Mouse (Mus musculus) C2C12 (cell line): Measurements from ENCODE around the gene Ttc12. TPM values are rescaled to one million over a fixed set of nuclear protein-coding genes. Genes with fewer than 3 reads are reported as not detected.

ENCODE experiments used
- H3K27me3 ChIP-seq: one replicate; pipeline ENCODE4 v1.6.1; 2011; ENCODE audit not compliant: control insufficient read depth, insufficient read depth, insufficient read length
- H3K36me3 ChIP-seq: one replicate; pipeline ENCODE4 v1.6.1; 2011; ENCODE audit not compliant: control insufficient read depth, insufficient read depth
- H3K4me3 ChIP-seq: one replicate; pipeline ENCODE4 v1.5.1; 2011; ENCODE audit warnings: mild to moderate bottlenecking, control low read depth; ENCODE audit not compliant: poor library complexity, insufficient read depth, severe bottlenecking
- H3K79me2 ChIP-seq: one replicate; pipeline ENCODE4 v1.6.1; 2011; ENCODE audit not compliant: control insufficient read depth, insufficient read depth
- H3K79me3 ChIP-seq: one replicate; pipeline ENCODE4 v1.6.1; 2011; ENCODE audit warnings: low read depth, control low read depth
- H3ac ChIP-seq: one replicate; pipeline ENCODE3; 2011; ENCODE audit warnings: low read depth; ENCODE audit not compliant: control insufficient read depth, insufficient read length
- CEBPB ChIP-seq: IDR thresholded peaks from one replicate; pipeline ENCODE4 v1.6.1; 2011; ENCODE audit warnings: low read depth, mild to moderate bottlenecking, control low read depth, moderate library complexity
- CTCF ChIP-seq: IDR thresholded peaks from one replicate; pipeline ENCODE4 v1.5.1; 2011; ENCODE audit not compliant: control insufficient read depth, insufficient read depth, insufficient read length
- FOSL1 ChIP-seq: IDR thresholded peaks from one replicate; pipeline ENCODE4 v1.8.0; 2011; ENCODE audit warnings: mild to moderate bottlenecking, low read length; ENCODE audit not compliant: poor library complexity, insufficient read depth, severe bottlenecking
- MAX ChIP-seq: IDR thresholded peaks from one replicate; pipeline ENCODE4 v1.6.1; 2011; ENCODE audit warnings: mild to moderate bottlenecking, control low read depth
- MYOD1 ChIP-seq: IDR thresholded peaks from one replicate; pipeline ENCODE4 v1.6.1; 2011; ENCODE audit warnings: low read depth; ENCODE audit not compliant: control insufficient read depth, insufficient read length
- MYOG ChIP-seq: IDR thresholded peaks from one replicate; pipeline ENCODE4 v1.6.1; 2011; ENCODE audit not compliant: control insufficient read depth, insufficient read length; ENCODE audit errors: extremely low read depth
- USF1 ChIP-seq: IDR thresholded peaks from one replicate; pipeline ENCODE4 v1.6.1; 2011; ENCODE audit warnings: low read depth, mild to moderate bottlenecking, control low read depth, moderate library complexity
- polyA plus RNA-seq: library from polyadenylated mRNA; unstranded; fragments of >200 nt; fragmentation: generic; extraction: Trizol; gene quantifications from one replicate; pipeline ENCODE4 v1.2.1, GENCODE M21; 2012; ENCODE audit warnings: missing spikeins

The Ttc12 gene
- polyA plus RNA-seq, 1 experiment = 2.4 TPM

DNA sequence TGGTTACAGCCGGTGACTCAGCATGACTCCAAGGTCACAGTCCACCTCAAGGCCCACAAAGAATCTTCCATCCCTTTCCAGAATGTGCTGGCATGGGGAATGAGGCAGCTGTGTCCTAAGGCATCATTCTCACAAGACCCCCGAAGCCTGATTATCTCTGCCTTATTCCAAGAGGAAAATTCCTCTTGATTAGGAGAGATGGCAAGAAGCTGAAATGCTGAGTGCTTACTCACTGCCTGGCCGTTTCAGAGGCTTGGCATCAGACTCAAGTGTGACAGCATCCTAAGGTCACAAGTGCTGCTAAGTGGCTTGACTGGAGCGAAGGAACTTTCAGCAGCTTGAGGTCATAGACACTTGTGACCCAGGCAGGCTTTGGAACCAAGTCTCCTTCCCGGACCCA is 75.4 kb downstream of the Ttc12 start:
- TF ChIP-seq MYOG (no peak), MYOD1 (no peak), FOSL1 (no peak), CEBPB (no peak), CTCF (no peak), USF1 (no peak), MAX (no peak)
- H3K4me3 ChIP-seq = no peak overlapping the region
- H3K79me3 ChIP-seq = no peaks in the 10 kb centered on the region
- no peaks in the 10 kb centered on the region for H3K27me3 ChIP-seq
- H3ac ChIP-seq = no peak overlapping the region
- H3K79me2 ChIP-seq = no peaks in the 10 kb centered on the region
- H3K36me3 ChIP-seq = no peaks in the 10 kb centered on the region

DNA sequence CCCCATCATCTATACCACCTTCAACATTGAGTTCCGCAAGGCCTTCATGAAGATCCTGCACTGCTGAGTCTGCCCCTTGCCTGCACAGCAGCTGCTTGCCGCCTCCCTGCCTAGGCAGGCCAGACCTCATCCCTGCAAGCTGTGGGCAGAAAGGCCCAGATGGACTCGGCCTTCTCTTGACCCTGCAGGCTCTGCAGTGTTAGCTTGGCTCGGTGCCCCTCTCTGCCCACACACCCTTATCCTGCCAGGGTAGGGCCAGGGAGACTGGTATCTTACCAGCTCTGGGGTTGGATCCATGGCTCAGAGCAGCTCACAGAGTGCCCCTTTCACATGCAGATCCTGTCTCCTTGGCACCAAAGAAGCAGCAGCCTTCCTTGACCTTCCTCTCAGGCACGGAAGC is 79.0 kb downstream of the Ttc12 start:
- Histone ChIP-seq H3K79me2 (no peaks in the 10 kb centered on the region), H3K36me3 (no peaks in the 10 kb centered on the region), H3K79me3 (no peaks in the 10 kb centered on the region), H3K4me3 (no peak overlapping the region), H3ac (no peak overlapping the region), H3K27me3 (no peaks in the 10 kb centered on the region)
- TF ChIP-seq MYOD1 (no peak), CTCF (no peak), CEBPB (no peak), USF1 (no peak), MAX (no peak), FOSL1 (no peak), MYOG (no peak)

DNA sequence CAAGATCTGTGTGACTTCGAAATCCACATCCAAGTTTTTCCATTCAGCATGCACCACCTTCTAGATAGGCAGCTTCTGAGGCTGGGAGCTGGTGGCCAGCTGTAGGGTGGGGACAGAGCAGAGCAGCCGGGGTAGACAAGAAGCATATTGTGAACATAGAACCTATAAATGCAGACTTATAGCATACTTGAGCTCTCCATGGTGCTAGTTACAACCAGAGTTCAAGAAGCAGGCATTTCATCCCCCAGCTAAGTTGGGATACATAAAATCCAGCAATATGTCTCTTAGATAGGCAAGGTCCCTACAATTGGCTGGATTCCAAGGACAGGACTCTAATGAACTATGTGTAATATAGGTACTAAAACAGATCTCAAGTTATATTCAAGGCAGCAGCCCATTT is 82.3 kb downstream of the Ttc12 start:
- Histone ChIP-seq H3K79me2 (no peaks in the 10 kb centered on the region), H3K36me3 (no peaks in the 10 kb centered on the region), H3K4me3 (no peak overlapping the region), H3K79me3 (no peaks in the 10 kb centered on the region), H3K27me3 (no peaks in the 10 kb centered on the region), H3ac (no peak overlapping the region)
- TF ChIP-seq CTCF (no peak), USF1 (no peak), MAX (no peak), MYOD1 (no peak), MYOG (no peak), FOSL1 (no peak), CEBPB (no peak)

DNA sequence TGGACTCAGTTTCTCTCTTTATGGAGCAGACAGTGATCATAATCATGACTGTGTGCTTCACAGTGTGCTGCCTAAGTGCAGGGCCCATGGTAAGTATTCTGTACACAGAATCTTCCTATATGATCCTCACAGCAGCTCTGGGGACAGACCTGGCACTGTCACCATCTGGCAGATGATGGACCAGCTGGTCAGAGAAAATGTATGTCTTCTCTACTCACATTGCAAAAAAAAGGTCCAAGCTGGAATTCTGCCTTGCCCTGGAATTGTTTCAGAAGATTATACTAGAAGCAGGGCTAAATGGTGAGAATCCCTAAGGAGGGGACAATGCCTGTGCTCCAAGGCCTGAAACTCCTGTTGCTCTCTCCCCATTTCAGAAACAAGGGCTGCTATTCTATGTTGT is 90.0 kb downstream of the Ttc12 start:
- H3ac ChIP-seq = no peak overlapping the region
- TF ChIP-seq CTCF (no peak), MYOG (no peak), MAX (no peak), MYOD1 (no peak), FOSL1 (no peak), USF1 (no peak), CEBPB (no peak)
- no peak overlapping the region for H3K4me3 ChIP-seq
- H3K36me3 ChIP-seq = no peaks in the 10 kb centered on the region
- no peaks in the 10 kb centered on the region for H3K79me3 ChIP-seq
- peaks cover 6% of the 10 kb centered on the region for H3K27me3 ChIP-seq
- H3K79me2 ChIP-seq = no peaks in the 10 kb centered on the region

DNA sequence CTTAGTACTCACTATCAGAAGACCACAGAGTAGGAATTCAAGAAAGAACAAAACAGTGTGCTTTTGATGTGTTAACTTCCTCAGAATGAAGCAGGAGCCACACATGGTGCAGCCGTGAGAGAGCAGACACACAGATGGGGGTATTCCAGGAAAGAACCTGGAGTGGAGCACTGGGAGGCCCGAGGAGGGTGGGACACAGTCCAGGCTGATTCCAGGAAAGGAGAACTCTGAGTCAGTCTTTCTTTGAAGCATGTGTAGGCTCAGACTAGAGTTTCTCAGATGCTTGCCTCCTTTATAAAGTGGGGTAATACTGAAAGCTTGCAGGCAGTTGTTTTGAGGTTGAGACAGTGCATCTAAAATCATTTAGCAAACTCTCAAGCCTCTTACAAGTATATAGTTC is 93.8 kb downstream of the Ttc12 start:
- no peaks in the 10 kb centered on the region for H3K36me3 ChIP-seq
- H3ac ChIP-seq = no peak overlapping the region
- no peaks in the 10 kb centered on the region for H3K79me3 ChIP-seq
- H3K4me3 ChIP-seq = no peak overlapping the region
- H3K27me3 ChIP-seq = peaks cover 6% of the 10 kb centered on the region
- TF ChIP-seq CEBPB (no peak), MYOG (no peak), MYOD1 (no peak), USF1 (no peak), MAX (no peak), FOSL1 (no peak), CTCF (no peak)
- no peaks in the 10 kb centered on the region for H3K79me2 ChIP-seq

Other genes with a start within 250 kb of the Ttc12 start
- not detected for gene Gm4894, start 235.7 kb downstream of the Ttc12 start, polyA plus RNA-seq
- gene Drd2, start 145.6 kb downstream of the Ttc12 start, polyA plus RNA-seq = 0.02 TPM
- gene Ankk1, start 59.2 kb downstream of the Ttc12 start, polyA plus RNA-seq = not detected